Mouse (Mus musculus) kidney, adult 2 months (tissue): ENCODE data around the gene Ccdc114.
"Not testable (repeated sequence)": the region's sequence is repeated elsewhere in the genome, so short reads cannot be mapped to it uniquely, and the experiment has no call there.

ENCODE experiments used
- CTCF ChIP-seq: fragments of 200-500 bp; conservative IDR thresholded peaks from 2 replicates; pipeline ENCODE4 v1.5.1; 2011; ENCODE audit warnings: low read depth, mild to moderate bottlenecking, control low read depth, low read length, moderate library complexity, mixed read lengths; ENCODE audit not compliant: insufficient read depth, insufficient read length
- POLR2A ChIP-seq: fragments of 200-500 bp; IDR thresholded peaks from one replicate; pipeline ENCODE4 v1.6.1; 2011; ENCODE audit warnings: low read depth, low read length, control low read depth

GRCm38 (mm10) chr7:45898125-45898524 is 25.7 kb upstream of the Ccdc114 start:
- not testable (repeated sequence) for TF ChIP-seq POLR2A, CTCF
